Mouse (Mus musculus) CH12F3 (cell line): Measurements from ENCODE around the gene Rora.

ENCODE experiments used
- in situ Hi-C: fragments of 300-500 bp; cut with MboI; formaldehyde crosslinking; loops from 2 replicates; pipeline ENCODE4 v1.14.3; 2020; ENCODE audit warnings: low sequenced_read_pairs

Rora gene

GRCm38 (mm10) chr9:68745931-68746646 lies 92.5 kb downstream of the Rora start:
- in situ Hi-C loops: no loop called here

- in situ Hi-C loops: no loop called here
These were observed 103.4 kb downstream of the Rora start for GRCm38 (mm10) chr9:68756976-68757375.

GRCm38 (mm10) chr9:68759324-68759723 lies 105.7 kb downstream of the Rora start:
- in situ Hi-C loops: no loop called here

GRCm38 (mm10) chr9:68760329-68760728 lies 106.7 kb downstream of the Rora start:
- in situ Hi-C loops: no loop called here

GRCm38 (mm10) chr9:68760876-68761275 lies 107.3 kb downstream of the Rora start:
- in situ Hi-C loops: no loop called here

- in situ Hi-C loops: no loop called here
These were observed 108.1 kb downstream of the Rora start for GRCm38 (mm10) chr9:68761672-68762071.

- in situ Hi-C loops: no loop called here
These were observed 112.0 kb downstream of the Rora start for GRCm38 (mm10) chr9:68765595-68765994.

GRCm38 (mm10) chr9:68769638-68770037 lies 116.1 kb downstream of the Rora start:
- in situ Hi-C loops: no loop called here

- in situ Hi-C loops: no loop called here
These were observed 117.8 kb downstream of the Rora start for GRCm38 (mm10) chr9:68771383-68771782.

GRCm38 (mm10) chr9:68773770-68774169 lies 120.2 kb downstream of the Rora start:
- in situ Hi-C loops: no loop called here

GRCm38 (mm10) chr9:68782011-68782410 lies 128.4 kb downstream of the Rora start:
- in situ Hi-C loops: no loop called here

GRCm38 (mm10) chr9:68782604-68783003 lies 129.0 kb downstream of the Rora start:
- in situ Hi-C loops: no loop called here

GRCm38 (mm10) chr9:68783246-68783645 lies 129.7 kb downstream of the Rora start:
- in situ Hi-C loops: no loop called here

- in situ Hi-C loops: no loop called here
These were observed 133.2 kb downstream of the Rora start for GRCm38 (mm10) chr9:68786614-68787293.

- in situ Hi-C loops: no loop called here
These were observed 134.1 kb downstream of the Rora start for GRCm38 (mm10) chr9:68787665-68788064.

GRCm38 (mm10) chr9:68790922-68791321 lies 137.3 kb downstream of the Rora start:
- in situ Hi-C loops: no loop called here

- in situ Hi-C loops: no loop called here
These were observed 138.5 kb downstream of the Rora start for GRCm38 (mm10) chr9:68791982-68792540.

- in situ Hi-C loops: no loop called here
These were observed 141.7 kb downstream of the Rora start for GRCm38 (mm10) chr9:68795314-68795713.

GRCm38 (mm10) chr9:68798221-68798620 lies 144.6 kb downstream of the Rora start:
- in situ Hi-C loops: no loop called here

- in situ Hi-C loops: no loop called here
These were observed 145.5 kb downstream of the Rora start for GRCm38 (mm10) chr9:68799065-68799464.

- in situ Hi-C loops: no loop called here
These were observed 150.6 kb downstream of the Rora start for GRCm38 (mm10) chr9:68804229-68804628.

GRCm38 (mm10) chr9:68805776-68806175 lies 152.2 kb downstream of the Rora start:
- in situ Hi-C loops: no loop called here
